Comparison of ENCODE assay signal across 16 mouse cellular contexts in genomic region chr6:60994521-60994920, GRCm38 (mm10).
DNase-seq lines count a peak whose midpoint lies in the region; ATAC-seq and TF ChIP-seq lines count a peak whose summit lies in the region.
"Had no signal": no experiment of that assay in that cellular context is flagged by ENCODE, and none has a peak within 500 bp of the region (broad histone marks: within the 10 kb centered on the region; RNA-seq: fewer than 3 reads in every experiment).

No protein-coding gene starts in this region.

- no peak overlapping the region for H3K9ac ChIP-seq in heart, embryonic 12.5 days
- no peak overlapping the region for H3K9ac ChIP-seq in kidney, postnatal 0 days (ENCODE audit: low read depth, low read length)
- H3K9ac ChIP-seq in midbrain, embryonic 11.5 days (ENCODE audit: low read length), result no peak overlapping the region
- H3K9ac ChIP-seq in stomach, embryonic 16.5 days (ENCODE audit: low read length), result no peak overlapping the region

- no peak for TF ChIP-seq CTCF in kidney, postnatal 0 days (IDR thresholded peaks at IDR 0.05; ENCODE audit: low read depth)

- no peak overlapping the region for H3K27ac ChIP-seq in heart, embryonic 12.5 days (ENCODE audit: poor library complexity, severe bottlenecking)
- H3K27ac ChIP-seq in kidney, postnatal 0 days, result peak overlapping the region; percentile 25; the same call in 1 of the 2 replicates
- H3K27ac ChIP-seq in midbrain, embryonic 11.5 days (ENCODE audit: low read depth, low read length), result no peak overlapping the region
- no peak overlapping the region for H3K27ac ChIP-seq in stomach, embryonic 16.5 days (ENCODE audit: low read length)
- H3K27ac ChIP-seq: gastrocnemius, adult 2 months; left cerebral cortex, adult 2 months had no signal

- H3K4me2 ChIP-seq in heart, embryonic 12.5 days, result peak overlapping the region; percentile 42; the same call in 1 of the 2 replicates
- peak overlapping the region; percentile 16; the same call in 1 of the 2 replicates for H3K4me2 ChIP-seq in kidney, postnatal 0 days (ENCODE audit: low read length)
- H3K4me2 ChIP-seq in midbrain, embryonic 11.5 days, result no peak overlapping the region
- H3K4me2 ChIP-seq in stomach, embryonic 16.5 days (ENCODE audit: low read depth, low read length), result peak overlapping the region; percentile 43; the same call in 1 of the 2 replicates

- WGBS in heart, embryonic 12.5 days, result 36% methylated on average over 10 of the region's 10 CpGs
- 53% methylated on average over 10 of the region's 10 CpGs for WGBS in kidney, postnatal 0 days
- WGBS in midbrain, embryonic 11.5 days, result 32% methylated on average over 10 of the region's 10 CpGs
- 45% methylated on average over 10 of the region's 10 CpGs for WGBS in stomach, embryonic 16.5 days

- no peak for ATAC-seq in heart, embryonic 12.5 days (ENCODE audit: insufficient number of reproducible peaks, low FRiP score)
- ATAC-seq in kidney, postnatal 0 days (replicated peaks; ENCODE audit: low FRiP score, low read depth), result no peak
- peak; percentile 14; the same call in 1 of the 2 replicates for ATAC-seq in midbrain, embryonic 11.5 days (ENCODE audit: low FRiP score)
- no peak for ATAC-seq in stomach, embryonic 16.5 days (ENCODE audit: insufficient read depth, low FRiP score)
- no peak for ATAC-seq in megakaryocyte progenitor cell, adult 5-6 weeks (replicated peaks; ENCODE audit: poor library complexity)

- no peaks in the 10 kb centered on the region for H3K36me3 ChIP-seq in heart, embryonic 12.5 days
- H3K36me3 ChIP-seq in kidney, postnatal 0 days (ENCODE audit: insufficient read depth, low read length), result no peaks in the 10 kb centered on the region
- no peaks in the 10 kb centered on the region for H3K36me3 ChIP-seq in midbrain, embryonic 11.5 days (ENCODE audit: control insufficient read depth, insufficient read depth, low read length)
- H3K36me3 ChIP-seq in stomach, embryonic 16.5 days (ENCODE audit: control insufficient read depth, insufficient read depth, low read length), result no peaks in the 10 kb centered on the region

- H3K4me1 ChIP-seq in heart, embryonic 12.5 days (replicated peaks), result no peaks in the 10 kb centered on the region
- no peaks in the 10 kb centered on the region for H3K4me1 ChIP-seq in kidney, postnatal 0 days (replicated peaks; ENCODE audit: insufficient read depth, low read length)
- H3K4me1 ChIP-seq in midbrain, embryonic 11.5 days (ENCODE audit: control insufficient read depth, insufficient read depth, low read length), result no peaks in the 10 kb centered on the region; the same call in 1 of the 2 replicates
- no peaks in the 10 kb centered on the region for H3K4me1 ChIP-seq in stomach, embryonic 16.5 days (ENCODE audit: control insufficient read depth, insufficient read depth, low read length)

- H3K4me3 ChIP-seq in heart, embryonic 12.5 days, result no peak overlapping the region
- no peak overlapping the region for H3K4me3 ChIP-seq in kidney, postnatal 0 days (replicated peaks; ENCODE audit: low read depth, low read length)
- no peak overlapping the region for H3K4me3 ChIP-seq in midbrain, embryonic 11.5 days (ENCODE audit: low read depth, low read length)
- peak overlapping the region; percentile 26 for H3K4me3 ChIP-seq in stomach, embryonic 16.5 days (replicated peaks; ENCODE audit: low read length)
- H3K4me3 ChIP-seq: erythroblast, embryonic 14.5 days; gastrocnemius, adult 2 months; left cerebral cortex, adult 2 months had no signal

- H3K9me3 ChIP-seq in heart, embryonic 12.5 days (replicated peaks), result no peaks in the 10 kb centered on the region
- H3K9me3 ChIP-seq in kidney, postnatal 0 days (replicated peaks; ENCODE audit: low read length), result no peaks in the 10 kb centered on the region
- no peaks in the 10 kb centered on the region for H3K9me3 ChIP-seq in midbrain, embryonic 11.5 days (ENCODE audit: control insufficient read depth, low read length)
- no peaks in the 10 kb centered on the region for H3K9me3 ChIP-seq in stomach, embryonic 16.5 days (replicated peaks; ENCODE audit: control insufficient read depth, low read length)

- no peak for DNase-seq in heart, adult 9 months (ENCODE audit: low spot score in 2 of 2)
- no peak for DNase-seq in kidney, postnatal 0 days (ENCODE audit: low spot score)
- DNase-seq in kidney, postnatal 14 days, result no peak
- no peak for DNase-seq in midbrain, embryonic 11.5 days (ENCODE audit: low spot score, missing footprints)
- DNase-seq in left cerebral cortex, adult 8-10 months (ENCODE audit: low spot score in 2 of 2), result no peak
- DNase-seq: cerebellum, adult 11-12 months; gastrocnemius, adult 2 months; heart, postnatal 14 days; liver; right cerebral cortex, postnatal 14 days; thymus, postnatal 4 days had no signal

- no peaks in the 10 kb centered on the region for H3K27me3 ChIP-seq in heart, embryonic 12.5 days (replicated peaks)
- H3K27me3 ChIP-seq in kidney, postnatal 0 days (ENCODE audit: insufficient read depth, low read length), result no peaks in the 10 kb centered on the region
- no peaks in the 10 kb centered on the region for H3K27me3 ChIP-seq in midbrain, embryonic 11.5 days (ENCODE audit: control insufficient read depth, insufficient read depth, low read length)
- no peaks in the 10 kb centered on the region for H3K27me3 ChIP-seq in stomach, embryonic 16.5 days (ENCODE audit: control insufficient read depth, insufficient read depth, low read length)
